Mouse (Mus musculus) intestine, embryonic 16.5 days (tissue): Measurements from ENCODE around the gene Gm17190. TPM values are rescaled to one million over a fixed set of nuclear protein-coding genes. Genes with fewer than 3 reads are reported as not detected.
A peak's percentile ranks its signal among the peaks of the same experiment; 100 is the strongest.

Experiments
- ATAC-seq: fragments of 200-750 bp; cut with Nextera tagmentation; 2 replicates; pipeline ENCODE4 v1.8.0; 2017; ENCODE audit warnings: moderate TSS enrichment, moderate library complexity
- H3K27ac ChIP-seq: fragments of 300-500 bp; sonication (generic); 2 replicates; pipeline ENCODE4 v1.5.1; 2014; ENCODE audit warnings: mild to moderate bottlenecking, low read length
- H3K27me3 ChIP-seq: fragments of 300-500 bp; sonication (generic); replicated peaks from 2 replicates; pipeline ENCODE4 v1.6.1; 2014; ENCODE audit warnings: low read length, control low read depth, mixed read lengths; ENCODE audit not compliant: control insufficient read depth, insufficient read depth
- H3K36me3 ChIP-seq: fragments of 300-500 bp; sonication (generic); 2 replicates; pipeline ENCODE4 v1.6.1; 2014; ENCODE audit warnings: low read length, control low read depth; ENCODE audit not compliant: control insufficient read depth, insufficient read depth
- H3K4me1 ChIP-seq: fragments of 300-500 bp; sonication (generic); 2 replicates; pipeline ENCODE4 v1.6.1; 2014; ENCODE audit warnings: low read length, control low read depth, mixed read lengths; ENCODE audit not compliant: control insufficient read depth, insufficient read depth
- H3K4me2 ChIP-seq: fragments of 300-500 bp; sonication (generic); 2 replicates; pipeline ENCODE4 v1.6.1; 2014; ENCODE audit warnings: low read depth, low read length, control low read depth
- H3K4me3 ChIP-seq: fragments of 300-500 bp; sonication (generic); 2 replicates; pipeline ENCODE4 v1.5.1; 2014; ENCODE audit warnings: mild to moderate bottlenecking, low read length
- H3K9ac ChIP-seq: fragments of 300-500 bp; sonication (generic); 2 replicates; pipeline ENCODE4 v1.6.1; 2014; ENCODE audit warnings: low read depth, low read length
- H3K9me3 ChIP-seq: fragments of 300-500 bp; sonication (generic); 2 replicates; pipeline ENCODE4 v1.6.1; 2016; ENCODE audit warnings: low read length, control low read depth; ENCODE audit not compliant: control insufficient read depth
- WGBS: fragments of 180-500 bp; shearing (Covaris S2); extraction: QIAGEN DNeasy Blood & Tissue Kit; methylation state at CpG from one replicate; pipeline ENCODE4 v1.1.7; 2014; 5-methylcytosine and 5-hydroxymethylcytosine counted together
- polyA plus RNA-seq: library from polyadenylated mRNA; unstranded; fragments of >200 nt; fragmentation: Nextera tagmentation; extraction: Ambion mirVana; gene quantifications from 2 replicates; pipeline ENCODE4 v1.2.1, GENCODE M21; 2015

Gm17190 gene
- polyA plus RNA-seq, 1 experiment from 2014 or later: not detected

DNA sequence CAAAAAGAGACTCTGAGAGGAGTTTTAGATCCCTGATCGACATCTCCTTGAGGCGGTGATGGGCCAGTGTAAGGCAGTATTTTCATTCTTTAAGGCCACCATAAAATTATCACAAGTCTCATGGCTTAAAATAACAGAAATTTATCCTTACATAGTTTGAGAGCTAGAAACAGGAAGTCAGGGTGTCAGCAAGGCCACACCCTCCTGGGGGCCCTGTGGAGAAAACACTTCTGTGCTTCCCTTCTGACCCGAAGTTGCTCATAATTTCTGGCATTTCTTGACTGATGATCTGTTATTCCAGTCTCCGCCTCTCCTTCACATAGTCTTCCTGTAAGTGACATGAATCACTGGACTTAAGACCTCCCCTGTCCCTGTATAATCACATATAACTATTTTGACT lies 24.5 kb downstream of the Gm17190 start:
- no peaks in the 10 kb centered on the region for H3K27me3 ChIP-seq
- no peak overlapping the region for H3K9ac ChIP-seq
- H3K4me2 ChIP-seq: no peak overlapping the region
- 68% methylated on average over 4 of the region's 4 CpGs for WGBS
- no peaks in the 10 kb centered on the region for H3K36me3 ChIP-seq
- H3K4me1 ChIP-seq: no peaks in the 10 kb centered on the region
- no peak overlapping the region for H3K4me3 ChIP-seq
- no peak for ATAC-seq
- H3K27ac ChIP-seq: no peak overlapping the region
- no peaks in the 10 kb centered on the region for H3K9me3 ChIP-seq

GRCm38 (mm10) chr13:96110767-96111166 lies 28.9 kb downstream of the Gm17190 start:
- no peak overlapping the region for H3K4me3 ChIP-seq
- no peaks in the 10 kb centered on the region for H3K4me1 ChIP-seq
- 78% methylated on average over 3 of the region's 3 CpGs for WGBS
- no peaks in the 10 kb centered on the region for H3K27me3 ChIP-seq
- H3K4me2 ChIP-seq: no peak overlapping the region
- no peaks in the 10 kb centered on the region for H3K36me3 ChIP-seq
- no peaks in the 10 kb centered on the region for H3K9me3 ChIP-seq
- no peak for ATAC-seq
- H3K9ac ChIP-seq: no peak overlapping the region
- no peak overlapping the region for H3K27ac ChIP-seq

DNA sequence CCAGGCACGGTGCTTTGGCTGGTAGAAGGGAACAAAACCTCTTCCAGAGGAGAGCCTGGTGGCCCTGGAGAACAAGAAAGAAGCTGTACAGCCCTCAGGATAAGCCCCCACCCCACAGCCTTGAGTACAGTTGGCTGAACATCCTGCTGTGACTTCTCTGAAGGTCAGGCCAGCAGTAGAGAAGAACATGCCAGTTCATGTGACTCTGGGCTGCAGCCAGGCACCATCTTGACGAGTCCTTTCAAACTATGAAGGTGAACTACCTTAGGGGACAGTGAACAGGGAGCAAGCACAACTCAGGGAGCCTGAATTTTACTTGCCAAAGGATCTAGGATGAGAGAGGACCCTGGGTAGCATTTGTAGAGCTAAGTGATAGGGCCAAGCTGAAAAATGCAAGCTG lies 30.9 kb downstream of the Gm17190 start:
- 80% methylated on average over 2 of the region's 2 CpGs for WGBS
- no peaks in the 10 kb centered on the region for H3K27me3 ChIP-seq
- no peaks in the 10 kb centered on the region for H3K9me3 ChIP-seq

DNA sequence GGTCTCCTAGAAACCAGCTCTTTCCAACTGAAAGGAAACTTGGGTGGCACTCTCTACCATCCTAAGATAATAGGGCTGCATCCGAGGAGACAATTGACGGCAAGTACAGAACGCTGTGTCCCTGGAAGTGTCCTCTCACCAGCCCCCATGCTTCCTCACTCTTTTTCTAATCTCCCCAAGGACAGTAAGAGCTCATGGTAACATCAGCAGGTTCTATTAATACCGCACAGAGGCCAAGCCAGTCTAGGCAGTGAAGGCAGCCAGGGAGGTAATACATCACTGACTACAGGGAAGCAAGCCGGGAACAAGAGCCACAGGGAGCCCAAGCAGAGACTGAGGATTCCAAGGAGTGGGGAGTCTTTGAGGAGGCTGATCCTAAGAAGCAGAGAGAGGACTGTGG lies 43.2 kb downstream of the Gm17190 start:
- Histone ChIP-seq H3K4me1 (no peaks in the 10 kb centered on the region), H3K27ac (no peak overlapping the region), H3K9ac (no peak overlapping the region), H3K36me3 (no peaks in the 10 kb centered on the region), H3K27me3 (peaks cover 13% of the 10 kb centered on the region), H3K9me3 (no peaks in the 10 kb centered on the region), H3K4me3 (no peak overlapping the region), H3K4me2 (no peak overlapping the region)
- no peak for ATAC-seq
- 70% methylated on average over 5 of the region's 5 CpGs for WGBS

More for the DNA sequence above, 30.9 kb downstream of the Gm17190 start:
- Histone ChIP-seq H3K9ac (no peak overlapping the region), H3K4me2 (no peak overlapping the region), H3K4me3 (no peak overlapping the region), H3K27ac (no peak overlapping the region), H3K4me1 (no peaks in the 10 kb centered on the region), H3K36me3 (no peaks in the 10 kb centered on the region)
- no peak for ATAC-seq

DNA sequence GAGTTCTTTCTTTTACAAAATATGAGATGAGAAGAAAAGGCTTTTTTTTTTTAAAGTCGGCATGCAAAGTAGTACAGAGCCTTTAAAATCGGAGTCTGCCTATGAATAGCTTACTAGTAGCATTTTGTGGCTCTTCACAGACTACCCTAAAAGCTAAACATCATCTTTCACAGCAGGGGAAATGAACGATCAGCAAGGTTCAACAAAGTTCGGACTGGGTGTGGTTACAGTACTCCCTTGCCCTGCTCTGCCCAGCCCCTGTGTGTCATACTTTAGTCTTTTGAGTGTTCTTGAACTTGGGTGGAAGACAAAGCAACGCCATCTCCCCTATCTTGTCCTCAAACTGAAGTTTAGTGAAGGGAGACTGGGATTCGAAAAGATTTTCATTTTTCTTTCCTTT lies 44.8 kb downstream of the Gm17190 start:
- Histone ChIP-seq H3K27ac (no peak overlapping the region), H3K9ac (no peak overlapping the region), H3K27me3 (peaks cover 29% of the 10 kb centered on the region), H3K9me3 (no peaks in the 10 kb centered on the region), H3K4me3 (no peak overlapping the region), H3K4me2 (no peak overlapping the region), H3K4me1 (no peaks in the 10 kb centered on the region), H3K36me3 (no peaks in the 10 kb centered on the region)
- 63% methylated on average over 6 of the region's 6 CpGs for WGBS
- ATAC-seq: no peak

DNA sequence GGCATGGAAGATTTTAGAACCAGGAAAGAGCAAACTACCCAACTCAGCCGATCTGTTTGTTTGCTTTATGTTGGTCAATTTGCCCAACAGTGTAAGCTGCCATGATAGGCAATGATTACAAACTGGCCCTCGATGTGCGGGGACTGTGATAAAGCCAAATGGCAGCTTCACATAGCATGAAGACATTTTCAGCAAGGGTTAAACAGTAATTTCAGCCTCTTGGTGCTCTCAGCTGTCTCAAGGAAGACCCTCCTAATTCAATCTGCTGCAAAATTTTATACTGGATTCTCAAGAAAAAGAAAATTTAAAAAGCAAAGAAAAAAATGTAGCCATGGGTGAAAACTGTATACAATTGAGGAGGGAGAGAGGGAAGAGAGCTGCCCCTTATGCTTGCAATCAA lies 47.2 kb downstream of the Gm17190 start:
- no peak overlapping the region for H3K27ac ChIP-seq
- 74% methylated on average over 3 of the region's 3 CpGs for WGBS
- no peak overlapping the region for H3K4me3 ChIP-seq
- no peak overlapping the region for H3K4me2 ChIP-seq
- H3K9me3 ChIP-seq: no peaks in the 10 kb centered on the region
- H3K4me1 ChIP-seq: peaks cover 15% of the 10 kb centered on the region
- H3K27me3 ChIP-seq: peaks cover 52% of the 10 kb centered on the region
- ATAC-seq: no peak
- H3K36me3 ChIP-seq: no peaks in the 10 kb centered on the region
- H3K9ac ChIP-seq: no peak overlapping the region

- H3K9me3 ChIP-seq: no peaks in the 10 kb centered on the region
These were observed 49.2 kb downstream of the Gm17190 start for GRCm38 (mm10) chr13:96131050-96131449.

DNA sequence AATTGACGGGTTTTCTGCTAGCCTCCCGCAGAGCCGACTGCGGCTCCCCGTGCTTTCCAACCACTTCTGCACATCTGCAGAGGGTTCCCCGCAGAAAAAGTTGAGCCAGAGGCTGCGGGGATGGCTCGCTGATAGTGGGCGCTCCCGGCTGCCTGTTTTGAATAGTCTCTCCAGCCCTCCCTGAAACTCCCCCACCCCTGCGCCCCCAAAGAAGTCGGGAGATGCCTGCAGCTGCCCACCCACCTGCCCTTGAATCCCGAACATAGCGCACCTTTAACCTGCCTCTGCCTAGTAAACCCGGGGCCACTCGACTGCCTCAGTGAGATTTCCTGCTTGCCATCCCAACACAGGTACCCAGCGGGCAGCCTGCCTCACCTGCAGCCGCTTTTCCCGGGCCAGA lies 50.1 kb downstream of the Gm17190 start:
- Histone ChIP-seq H3K9me3 (no peaks in the 10 kb centered on the region), H3K27me3 (peaks cover 49% of the 10 kb centered on the region), H3K4me3 (peak overlapping the region; percentile 39), H3K4me2 (peak overlapping the region; percentile 64), H3K27ac (no peak overlapping the region), H3K4me1 (peaks cover 15% of the 10 kb centered on the region), H3K36me3 (no peaks in the 10 kb centered on the region), H3K9ac (peak overlapping the region; percentile 55; the same call in 1 of the 2 replicates)
- under 1% methylated on average over 19 of the region's 19 CpGs for WGBS
- peak; percentile 22; the same call in 1 of the 2 replicates for ATAC-seq

More at GRCm38 (mm10) chr13:96131050-96131449, 49.2 kb downstream of the Gm17190 start:
- 1% methylated on average over 28 of the region's 30 CpGs for WGBS
- Histone ChIP-seq H3K36me3 (no peaks in the 10 kb centered on the region), H3K9ac (no peak overlapping the region), H3K27ac (no peak overlapping the region), H3K4me3 (peak overlapping the region; percentile 39), H3K4me1 (peaks cover 15% of the 10 kb centered on the region), H3K27me3 (peaks cover 50% of the 10 kb centered on the region), H3K4me2 (peak overlapping the region; percentile 64)
- peak; percentile 65 for ATAC-seq

GRCm38 (mm10) chr13:96132401-96132816 lies 50.6 kb downstream of the Gm17190 start, which contains the start of gene Sv2c:
TSS of gene Sv2c (minus strand) at chr13:96132577.
- Histone ChIP-seq H3K27me3 (peaks cover 49% of the 10 kb centered on the region), H3K4me3 (peak within 1 kb of the TSS; percentile 39), H3K9ac (peak within 1 kb of the TSS; percentile 55), H3K4me1 (peaks cover 15% of the 10 kb centered on the region), H3K36me3 (no peaks in the 10 kb centered on the region), H3K9me3 (no peaks in the 10 kb centered on the region), H3K27ac (no peak within 1 kb of the TSS), H3K4me2 (peak within 1 kb of the TSS; percentile 64)
- under 1% methylated on average over 44 of the region's 44 CpGs for WGBS
- peak; percentile 73 for ATAC-seq
